Mouse (Mus musculus) c-Kit-positive CD71-positive TER-119-negative erythroid progenitor cells, embryonic 14.5 days (primary cell): ENCODE data around the gene Srgap1.

Experiments
- DNase-seq: peaks from one replicate; pipeline ENCODE4 v3.0.0-alpha.2; 2013; ENCODE audit warnings: low read depth

Srgap1 gene

DNA sequence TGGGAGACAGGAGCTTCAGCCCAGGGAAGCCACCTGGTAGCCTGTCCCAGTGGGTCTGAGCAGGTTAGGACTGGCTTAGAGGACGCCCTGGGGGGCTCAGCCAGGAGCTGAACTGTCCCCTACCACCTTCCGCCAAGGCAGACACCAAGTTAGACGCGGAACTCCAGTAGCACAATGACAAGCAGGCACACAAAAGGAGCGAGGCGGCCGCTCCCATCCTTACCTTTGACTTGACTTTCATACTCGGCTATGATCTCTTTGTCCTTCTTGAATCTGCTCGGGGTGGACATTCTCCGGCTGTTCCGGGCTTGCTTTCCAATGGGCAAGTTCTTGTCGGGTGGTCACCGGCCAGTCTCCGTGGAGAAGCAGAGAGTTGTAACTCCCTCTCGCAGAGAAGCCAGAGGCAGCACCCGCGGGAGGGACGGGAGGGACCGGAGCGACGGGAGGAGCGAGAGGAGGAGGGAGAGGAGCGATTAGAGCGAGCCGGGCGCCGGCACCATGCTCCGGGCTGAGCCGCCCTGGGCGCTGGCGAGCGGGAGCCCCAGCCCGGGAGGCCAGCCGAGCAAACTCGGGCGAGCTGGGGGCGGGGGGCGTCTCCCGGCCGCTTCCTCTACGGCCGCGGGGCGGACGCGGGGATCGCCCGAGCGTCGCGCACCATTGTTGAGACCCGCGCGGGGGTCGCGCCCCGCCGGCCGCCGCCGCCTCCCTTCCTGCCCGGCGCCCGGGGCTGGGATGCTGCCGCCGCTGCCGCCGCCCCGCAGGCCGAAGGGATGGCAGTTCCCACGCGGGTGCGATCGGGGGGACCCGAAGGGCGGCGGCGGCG, at the start of gene Srgap1:
TSS of gene Srgap1 (minus strand) at position 412 of the 823 bp plus-strand sequence.
- no peak for DNase-seq

DNA sequence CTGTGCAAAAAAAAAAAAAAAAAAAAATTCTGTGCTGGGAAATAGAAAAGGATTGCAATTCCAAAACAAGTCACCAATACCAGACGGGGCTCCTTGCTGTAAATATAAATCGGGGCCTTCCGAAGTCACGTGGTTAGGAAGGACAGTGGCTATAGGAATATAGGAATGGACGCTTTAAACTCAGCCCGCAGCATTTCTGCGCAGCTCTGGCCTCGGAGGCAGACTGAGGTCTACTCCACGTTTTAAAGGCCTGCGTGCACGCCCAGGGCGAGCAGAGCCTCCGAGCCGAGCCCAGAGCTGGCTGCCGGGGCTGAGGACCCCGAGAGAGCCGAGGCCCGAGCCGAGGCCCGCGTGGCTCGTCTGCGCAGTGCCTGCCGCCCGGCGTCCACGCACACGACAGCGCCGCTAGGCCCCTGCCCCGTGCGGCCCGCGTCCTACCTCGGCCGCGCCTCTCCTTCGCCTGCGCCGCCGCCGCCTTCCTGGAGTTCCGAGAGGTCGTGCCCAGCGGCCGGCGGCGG, 49.4 kb upstream of the Srgap1 start:
- no peak for DNase-seq

DNA sequence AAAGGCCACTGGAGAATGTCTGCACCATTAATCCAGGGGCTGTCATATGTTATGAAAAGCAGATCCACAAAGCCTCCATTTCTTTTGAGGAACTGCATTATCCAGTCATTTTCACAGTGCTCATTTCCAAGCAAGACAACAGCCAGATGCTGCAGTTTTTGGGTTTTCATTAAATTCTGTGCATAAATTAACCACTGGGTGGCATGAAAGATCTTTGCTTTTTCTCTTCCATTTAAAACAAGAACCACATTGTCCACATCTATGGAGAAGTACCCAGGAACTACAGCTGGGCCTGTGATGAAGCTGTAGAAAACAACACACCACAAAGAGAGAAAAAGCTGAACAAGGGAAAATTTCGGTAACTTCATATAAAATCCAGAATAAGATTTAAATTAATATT, 43.4 kb upstream of the Srgap1 start:
- DNase-seq = no peak

DNA sequence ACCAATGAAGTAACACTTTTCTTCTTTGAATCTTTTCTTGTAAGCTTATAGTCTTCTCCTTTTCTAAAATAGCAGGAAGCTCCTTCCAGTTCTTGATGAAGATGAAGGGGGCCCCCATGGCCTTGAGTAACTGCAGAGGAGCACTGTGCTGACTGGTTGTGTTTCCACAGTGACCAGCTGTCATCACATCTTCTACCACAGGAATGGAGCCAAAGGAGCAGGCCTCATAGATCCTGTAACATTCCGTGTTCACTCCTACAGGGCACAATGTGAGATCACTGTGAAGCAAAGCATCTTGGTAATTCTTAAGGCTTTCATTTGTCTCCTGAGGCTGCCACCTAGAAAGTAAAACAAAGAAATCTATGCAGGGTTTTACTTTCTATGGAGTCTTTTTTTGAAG, 34.2 kb upstream of the Srgap1 start:
- DNase-seq = no peak

DNA sequence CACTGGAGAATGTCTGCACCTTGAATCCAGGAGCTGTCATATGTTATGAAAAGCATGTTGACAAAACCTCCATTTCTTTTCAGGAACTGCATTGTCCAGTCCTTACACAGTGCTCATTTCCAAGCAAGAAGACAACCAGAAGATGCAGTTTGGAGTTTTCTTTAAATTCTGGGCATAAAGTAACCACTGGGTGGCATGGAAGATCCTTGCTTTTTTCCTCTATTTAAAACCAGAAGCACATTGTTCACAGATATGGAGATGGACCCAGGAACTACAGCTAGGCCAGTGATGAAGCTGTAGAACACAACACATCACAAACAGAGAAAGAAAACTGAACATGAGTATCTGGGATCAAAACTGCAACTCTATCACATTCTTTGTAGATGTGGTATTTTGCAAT, 22.0 kb upstream of the Srgap1 start:
- DNase-seq = no peak

DNA sequence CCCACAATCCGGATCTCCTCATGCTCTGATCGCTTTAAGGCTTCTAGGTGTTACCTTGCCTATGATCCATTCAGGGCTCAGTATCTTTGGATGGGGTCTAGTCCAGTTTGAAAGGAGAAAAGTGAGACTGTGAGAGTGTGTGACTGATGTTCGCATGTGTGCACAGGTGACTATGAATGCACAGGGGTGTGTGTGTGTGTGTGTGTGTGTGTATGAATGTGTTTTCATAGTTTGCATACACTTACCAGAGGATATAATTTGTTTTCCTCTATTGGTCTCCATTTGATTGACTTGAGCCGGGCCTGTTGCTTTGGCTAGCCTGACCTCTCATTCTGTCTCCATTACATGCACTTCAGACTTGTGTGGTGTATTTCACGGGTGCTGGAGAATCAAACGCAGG, 8.7 kb upstream of the Srgap1 start:
- DNase-seq = no peak

DNA sequence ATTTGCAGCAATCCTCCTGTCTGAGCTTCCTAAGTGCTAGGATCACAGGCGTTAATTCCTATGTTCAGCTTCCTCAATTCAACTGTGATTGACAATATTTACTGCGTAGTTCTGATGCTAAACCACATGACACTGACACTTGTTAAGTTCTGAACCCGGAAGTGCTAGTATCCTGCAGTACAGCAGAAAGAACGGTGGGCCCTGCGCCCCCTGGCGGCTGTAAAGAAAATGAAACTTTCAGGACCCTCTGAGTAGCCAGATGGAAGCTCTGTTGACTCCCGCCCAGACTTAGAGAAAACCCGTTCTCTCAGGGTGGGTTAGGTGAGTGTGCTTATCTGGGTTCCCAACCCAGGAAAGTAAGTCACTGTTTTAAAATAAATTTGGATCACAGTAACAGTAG, 7.4 kb upstream of the Srgap1 start:
- no peak for DNase-seq

DNA sequence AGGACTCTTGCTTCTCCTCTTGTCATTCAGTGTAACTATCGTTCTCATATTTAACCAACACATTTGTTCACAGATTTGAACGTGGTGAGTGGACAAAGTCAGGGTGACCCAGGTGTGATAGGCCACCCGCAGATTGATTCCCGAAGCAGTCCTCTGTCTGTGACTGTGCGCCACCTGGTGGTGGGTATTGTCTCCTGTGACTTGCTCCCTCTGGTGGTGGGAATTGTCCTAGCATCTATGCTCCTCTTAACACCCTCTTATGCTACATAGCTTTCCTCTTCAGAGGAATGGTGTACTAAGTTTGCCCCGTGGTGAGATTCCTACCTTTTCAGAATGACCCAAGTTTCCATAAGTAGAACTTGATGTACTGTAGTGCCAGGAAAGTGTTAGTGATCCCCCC, 4.7 kb upstream of the Srgap1 start:
- peak; percentile 60 for DNase-seq

DNA sequence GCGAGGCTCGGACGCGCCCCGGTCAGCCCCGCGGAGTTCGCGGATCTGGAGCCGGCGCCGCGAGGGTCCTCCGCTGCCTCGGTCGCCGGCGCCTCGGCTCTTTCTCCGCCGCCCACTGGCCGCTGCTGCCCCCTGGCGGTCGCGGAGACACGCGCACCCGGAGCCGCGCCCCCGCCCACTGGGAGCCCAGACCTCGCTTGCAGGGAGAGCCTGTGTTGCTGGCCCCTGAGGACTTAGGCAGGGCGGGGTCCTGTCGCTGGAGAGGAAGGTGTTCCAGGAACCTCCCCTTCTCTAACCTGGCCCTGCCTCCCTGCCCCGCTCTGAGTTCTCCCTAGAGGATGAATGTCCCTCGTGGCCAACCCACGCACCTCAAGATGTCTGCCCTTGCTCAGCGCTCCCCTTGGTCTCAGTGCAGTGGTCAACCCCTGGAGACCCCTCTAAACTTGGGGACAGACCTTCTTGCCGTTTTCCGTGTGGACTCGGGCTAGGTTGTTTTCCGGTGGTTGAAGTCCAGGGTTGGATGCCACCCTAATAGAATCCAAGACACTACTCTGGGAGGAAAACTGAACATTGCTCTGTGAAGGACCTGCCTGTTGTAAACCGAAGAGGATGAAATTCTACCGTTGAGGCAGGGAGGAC, 731 bp upstream of the Srgap1 start:
- DNase-seq = peak; percentile 35

DNA sequence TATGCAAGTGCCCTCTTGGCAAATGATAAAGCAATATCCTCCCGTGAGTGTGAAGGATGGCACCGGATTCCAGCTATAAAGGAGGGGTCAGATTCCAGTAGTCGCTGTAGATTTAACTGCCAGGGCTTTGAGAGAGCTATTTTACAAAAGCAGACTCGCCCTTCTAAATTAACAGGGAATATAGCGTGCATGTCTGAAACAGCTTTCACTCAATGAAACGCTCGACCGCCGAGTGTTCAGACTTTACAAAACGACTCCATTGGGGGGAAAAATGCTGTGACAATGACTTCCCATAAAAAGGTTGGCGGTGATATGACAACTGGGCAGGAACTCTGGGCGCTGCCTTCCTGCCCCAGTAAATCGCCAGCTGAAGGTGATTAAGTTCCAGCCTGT, 608 bp downstream of the Srgap1 start:
- DNase-seq = no peak

DNA sequence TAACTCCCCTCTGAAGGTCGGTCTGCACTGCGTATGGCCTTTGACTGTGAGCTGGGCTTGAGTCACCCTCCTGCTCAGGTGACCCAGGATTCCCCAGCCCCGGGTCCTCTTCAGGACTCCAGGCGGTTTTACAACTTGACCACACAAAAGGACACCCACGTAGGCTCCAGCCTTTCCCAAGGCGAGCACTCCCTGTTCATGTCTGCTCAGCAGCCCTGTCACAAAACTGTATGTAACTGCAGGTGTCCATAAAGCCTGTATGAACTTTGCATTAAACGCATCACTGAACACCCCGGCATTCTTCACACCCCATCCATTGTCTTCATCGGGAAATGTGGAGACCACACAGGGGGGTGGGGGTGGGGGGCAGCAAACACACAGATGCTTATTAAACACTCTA, 1.2 kb downstream of the Srgap1 start:
- DNase-seq = no peak

DNA sequence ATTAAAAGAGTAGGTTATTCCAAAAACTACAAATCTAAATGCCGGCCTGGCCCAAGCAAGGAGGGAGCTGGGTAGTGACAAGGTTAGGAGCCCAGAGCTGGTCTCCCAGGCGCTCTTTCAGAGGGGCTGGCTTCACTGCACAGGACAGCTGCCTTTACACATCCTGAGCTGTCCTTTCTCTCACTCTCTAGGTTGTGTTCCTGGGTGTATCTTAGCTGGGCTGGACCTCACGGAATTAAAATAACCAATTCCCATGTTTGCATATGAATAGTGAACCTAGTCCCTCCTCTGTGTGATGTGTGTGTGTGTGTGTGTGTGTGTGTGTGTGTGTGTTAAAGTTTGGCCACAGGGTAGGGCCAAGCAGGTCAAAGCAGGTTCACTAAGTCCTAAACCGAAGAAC, 2.2 kb downstream of the Srgap1 start:
- DNase-seq = no peak

DNA sequence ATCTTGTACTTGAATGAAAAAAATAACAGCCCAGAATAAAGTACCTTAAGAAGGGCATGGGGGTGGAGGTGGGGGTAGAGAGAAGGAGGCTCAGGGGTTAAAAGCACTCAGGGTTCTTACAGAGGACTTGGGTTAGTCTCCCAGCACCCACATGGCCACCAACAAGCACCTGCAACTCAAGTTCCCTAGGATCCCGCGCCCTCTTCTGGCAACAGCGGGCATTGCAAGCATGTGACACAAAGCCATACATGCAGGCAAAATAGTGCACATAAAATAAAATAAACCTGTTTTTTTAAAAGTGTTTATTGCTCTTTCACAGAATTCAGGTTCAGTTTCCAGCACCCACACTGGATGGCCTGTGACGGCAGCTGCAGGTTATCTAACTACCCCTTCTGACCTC, 6.7 kb downstream of the Srgap1 start:
- no peak for DNase-seq

DNA sequence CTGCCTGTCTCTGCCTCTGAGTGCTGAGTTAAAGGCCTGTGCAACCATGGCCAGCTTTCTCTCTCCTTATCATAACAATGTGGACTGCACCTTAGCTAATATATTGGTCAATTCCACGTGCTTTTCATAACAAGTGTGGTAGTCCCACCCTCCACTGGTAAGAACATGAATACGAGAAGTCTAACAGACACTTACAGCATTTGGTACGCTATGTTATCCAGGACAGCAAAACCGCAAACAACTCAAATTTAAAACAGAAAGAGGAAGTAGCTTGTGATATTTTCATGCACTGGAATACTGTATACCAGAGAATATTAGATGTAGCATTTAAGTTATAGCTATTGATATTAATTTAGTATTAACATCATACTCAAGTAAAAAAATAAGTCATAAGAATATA, 7.5 kb downstream of the Srgap1 start:
- DNase-seq = no peak

DNA sequence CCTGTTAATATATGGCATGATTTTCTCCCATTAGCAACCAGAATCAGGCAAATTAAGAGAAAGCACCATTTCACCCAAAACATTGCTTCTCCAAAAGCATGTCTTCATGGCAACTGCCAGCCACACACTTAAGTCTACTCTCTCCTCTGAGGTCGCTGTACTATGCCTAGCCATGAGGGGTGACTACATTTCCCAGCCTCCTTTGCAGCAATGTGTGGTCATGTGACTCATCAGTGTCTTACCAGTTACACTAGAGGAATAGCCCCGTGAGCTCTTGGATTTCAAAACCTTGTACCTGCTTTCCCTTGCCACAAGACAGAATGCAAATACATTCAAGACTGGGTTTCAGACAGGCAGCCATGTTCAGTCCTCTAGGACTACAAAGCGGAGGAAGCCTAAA, 8.6 kb downstream of the Srgap1 start:
- DNase-seq = no peak

DNA sequence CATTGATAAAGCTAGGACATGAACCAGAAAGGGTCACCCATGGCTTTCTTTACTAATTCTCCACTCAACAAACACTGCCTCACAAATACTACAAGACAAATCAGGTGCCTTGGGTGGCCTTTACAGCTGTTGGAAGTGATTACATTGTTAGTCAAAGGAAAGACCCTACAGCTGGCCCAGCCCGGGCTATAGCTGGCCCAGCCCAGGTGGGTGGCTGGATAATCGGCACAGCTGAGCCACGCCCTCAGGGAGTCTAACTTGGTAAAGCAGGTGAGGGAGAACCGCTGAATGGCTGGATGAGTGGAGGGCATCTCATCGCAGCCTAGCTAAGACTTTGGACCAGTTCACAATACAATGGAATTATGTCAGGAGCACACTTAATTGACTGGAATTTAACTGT, 13.8 kb downstream of the Srgap1 start:
- DNase-seq = no peak

DNA sequence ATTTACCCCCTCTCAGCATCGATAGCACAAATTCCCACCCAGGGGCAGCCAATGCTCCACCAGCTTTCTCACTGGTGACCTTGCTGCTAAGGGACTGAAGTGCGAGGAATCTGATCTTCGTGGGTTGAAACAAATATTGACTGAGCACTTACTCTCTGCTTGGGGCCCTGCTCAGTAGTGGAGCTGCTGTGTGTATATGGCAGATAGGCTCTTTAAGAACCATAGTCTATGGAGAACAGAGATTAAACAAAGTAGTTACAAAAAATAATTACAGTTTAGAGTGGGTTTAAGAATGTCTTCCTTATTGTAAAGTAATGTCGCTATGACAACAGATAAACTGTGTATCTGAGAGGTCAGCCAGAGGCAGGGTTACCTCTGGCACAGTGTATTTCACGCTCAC, 16.7 kb downstream of the Srgap1 start:
- no peak for DNase-seq

DNA sequence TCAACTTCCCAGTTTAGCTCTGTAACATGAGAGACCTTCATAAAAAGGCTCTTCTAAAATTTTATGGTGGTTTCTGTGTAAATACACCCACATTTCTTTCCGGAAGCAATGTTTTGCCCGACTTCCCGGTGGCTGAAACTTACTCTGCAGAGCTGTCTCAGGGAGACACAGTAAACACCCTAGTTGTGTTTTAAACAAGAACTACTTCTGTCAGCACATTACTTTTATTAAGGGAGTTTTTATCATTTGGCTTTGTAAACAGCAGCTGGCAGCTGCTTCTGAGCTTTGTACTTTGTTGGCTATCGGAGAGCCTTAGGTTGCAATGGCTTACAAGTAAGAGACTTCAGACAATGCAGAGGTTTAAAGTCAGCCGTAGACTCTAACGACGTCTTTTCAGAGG, 17.4 kb downstream of the Srgap1 start:
- no peak for DNase-seq

DNA sequence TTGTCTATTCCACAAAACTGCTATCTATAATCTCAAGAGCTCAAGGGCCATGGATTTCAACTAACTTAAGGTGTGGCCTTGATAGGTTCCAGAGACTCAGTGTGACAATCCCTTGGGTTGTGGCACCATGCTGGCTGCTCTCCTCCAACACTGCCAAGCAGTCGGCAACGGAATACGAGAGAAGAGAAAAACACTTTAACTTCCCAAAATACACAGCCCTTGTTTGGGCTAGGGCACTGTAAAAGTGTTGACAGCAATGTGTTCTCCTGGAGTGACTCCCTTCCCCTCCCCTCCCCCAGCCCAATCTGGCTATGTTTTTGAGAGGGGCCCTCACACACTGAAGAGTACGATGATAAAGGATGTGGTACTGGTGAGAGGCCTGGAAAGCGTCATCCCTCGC, 21.9 kb downstream of the Srgap1 start:
- DNase-seq = no peak

DNA sequence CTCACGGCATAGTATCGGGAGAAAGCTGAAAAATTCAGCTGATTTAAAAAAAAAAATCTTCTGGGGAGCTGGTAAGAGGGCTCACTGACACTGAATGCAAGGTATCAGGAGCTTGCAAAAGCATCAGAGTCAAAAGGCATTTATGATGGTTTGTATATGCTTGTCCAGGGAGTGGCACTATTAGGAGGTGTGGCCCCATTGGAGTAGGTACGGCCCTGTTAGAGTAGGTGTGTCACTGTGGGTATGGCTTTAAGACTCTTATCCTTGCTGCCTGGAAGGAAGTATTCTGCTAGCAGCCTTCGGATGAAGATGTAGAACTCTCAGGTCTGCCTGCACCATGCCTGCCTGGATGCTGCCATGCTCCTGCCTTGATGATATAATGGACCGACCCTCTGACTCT, 26.2 kb downstream of the Srgap1 start:
- DNase-seq = no peak

DNA sequence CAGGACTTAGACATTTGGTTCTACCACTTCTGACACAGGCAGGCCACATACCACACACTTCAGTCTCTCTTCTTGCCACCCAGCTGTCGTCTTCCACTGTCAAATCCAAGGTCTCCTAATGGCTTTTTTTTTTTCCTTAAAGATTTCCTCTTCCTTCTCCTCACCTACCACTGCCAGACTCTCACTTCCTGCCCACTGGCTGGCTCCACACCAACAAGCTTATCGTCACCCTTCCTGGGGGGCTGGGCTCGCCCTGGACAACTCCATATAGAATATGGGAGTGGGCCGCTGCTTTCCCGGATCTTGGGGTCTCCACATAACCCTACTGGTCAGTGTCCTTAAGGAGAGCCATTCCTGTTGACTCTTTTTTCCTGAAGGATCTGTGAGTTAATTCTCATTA, 26.9 kb downstream of the Srgap1 start:
- DNase-seq = no peak

DNA sequence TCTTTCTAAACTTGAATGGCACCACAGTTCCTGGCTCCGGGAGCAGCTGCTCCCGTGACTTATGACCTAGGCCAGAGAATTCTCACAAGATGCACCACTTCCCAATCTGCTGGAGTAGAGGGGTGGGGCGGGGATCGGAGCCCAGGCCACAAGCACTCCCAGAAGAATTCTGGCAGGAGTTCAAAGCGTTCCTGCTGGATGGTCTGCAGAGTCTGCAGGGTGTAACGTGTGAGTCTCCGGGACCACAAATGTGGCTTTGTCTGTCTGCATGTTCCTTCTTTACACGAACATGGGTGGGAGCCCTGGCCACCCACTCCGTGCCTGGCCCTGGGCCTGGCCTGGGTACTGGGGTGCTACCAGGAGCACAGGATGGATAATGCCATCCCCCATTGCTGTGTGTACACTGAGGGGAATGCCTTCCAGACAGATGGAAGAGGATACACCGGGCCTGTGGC, 28.5 kb downstream of the Srgap1 start:
- DNase-seq = no peak

DNA sequence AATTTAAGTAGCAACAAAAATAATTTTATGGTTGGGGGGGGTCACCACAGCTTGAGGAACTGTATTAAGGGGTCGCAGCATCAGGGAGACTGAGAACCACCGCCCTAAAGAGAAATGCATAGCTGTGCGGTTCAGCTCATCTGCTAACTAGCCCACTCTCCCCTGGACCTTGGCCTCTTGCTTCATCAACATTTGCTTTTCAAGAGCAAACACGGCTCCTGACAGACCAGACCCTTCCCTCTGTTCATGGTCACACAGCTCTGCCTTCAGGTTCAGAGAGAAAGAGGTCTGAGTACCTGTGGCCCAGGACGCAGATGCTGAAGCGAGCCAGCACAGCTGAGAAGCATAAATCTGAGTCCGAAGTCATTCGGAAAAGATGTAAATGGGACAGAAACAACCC, 29.4 kb downstream of the Srgap1 start:
- DNase-seq = no peak

DNA sequence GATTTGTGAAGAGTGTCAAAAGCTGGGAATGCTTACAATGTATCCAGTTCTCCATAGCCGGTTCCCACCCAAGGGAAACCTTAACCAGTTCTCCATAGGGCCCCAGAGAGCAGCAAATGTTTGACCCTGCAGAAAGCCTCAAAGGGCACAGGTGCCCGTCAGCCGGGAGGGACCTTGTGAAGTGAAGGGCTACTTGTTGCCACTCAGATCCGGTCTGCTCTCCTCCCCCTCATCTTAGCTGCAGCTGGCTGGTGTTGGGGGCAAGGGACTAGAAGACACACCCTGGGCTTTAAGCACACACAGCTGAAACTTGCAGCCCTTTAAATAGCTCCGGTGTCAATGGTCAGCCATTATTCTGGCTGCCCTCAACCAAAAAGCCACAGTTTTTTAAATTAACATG, 30.1 kb downstream of the Srgap1 start:
- DNase-seq = no peak
